Mouse (Mus musculus) brown adipose tissue, adult 24 weeks (tissue): ENCODE data around the gene Grpel1. TPM values are rescaled to one million over a fixed set of nuclear protein-coding genes. Genes with fewer than 3 reads are reported as not detected.
A peak's percentile ranks its signal among the peaks of the same experiment; 100 is the strongest.

ENCODE experiments used
- H3K27ac ChIP-seq: fragments of 200-500 bp; replicated peaks from 2 replicates; pipeline ENCODE4 v1.5.1; 2012; ENCODE audit warnings: low read depth, mild to moderate bottlenecking, low read length
- H3K4me1 ChIP-seq: fragments of 200-500 bp; 2 replicates; pipeline ENCODE4 v1.6.1; 2012; ENCODE audit warnings: low read length, mixed read lengths; ENCODE audit not compliant: control insufficient read depth, insufficient read depth, insufficient read length
- H3K4me3 ChIP-seq: fragments of 200-500 bp; 2 replicates; pipeline ENCODE4 v1.5.1; 2012; ENCODE audit warnings: low read depth, mild to moderate bottlenecking, low read length, moderate library complexity; ENCODE audit not compliant: insufficient read depth
- polyA plus RNA-seq: library from polyadenylated mRNA; stranded (reverse); fragments of >200 nt; gene quantifications from 2 replicates; pipeline ENCODE4 v1.2.4, GENCODE M21; 2012; ENCODE audit not compliant: missing spikeins, insufficient read depth, insufficient read length

Grpel1 gene
- polyA plus RNA-seq, 1 experiment: 149 TPM

GRCm38 (mm10) chr5:36449710-36450358, 15.0 kb upstream of the Grpel1 start:
- H3K4me1 ChIP-seq: no peaks in the 10 kb centered on the region
- no peak overlapping the region for H3K27ac ChIP-seq
- no peak overlapping the region for H3K4me3 ChIP-seq

- Histone ChIP-seq H3K27ac (no peak overlapping the region), H3K4me1 (no peaks in the 10 kb centered on the region), H3K4me3 (no peak overlapping the region)
These were observed 13.7 kb upstream of the Grpel1 start for GRCm38 (mm10) chr5:36451119-36451518.

GRCm38 (mm10) chr5:36451872-36452389, 12.9 kb upstream of the Grpel1 start:
- H3K4me3 ChIP-seq: no peak overlapping the region

GRCm38 (mm10) chr5:36452821-36453220, 12.0 kb upstream of the Grpel1 start:
- no peaks in the 10 kb centered on the region for H3K4me1 ChIP-seq
- no peak overlapping the region for H3K4me3 ChIP-seq
- H3K27ac ChIP-seq: no peak overlapping the region

More at GRCm38 (mm10) chr5:36451872-36452389, 12.9 kb upstream of the Grpel1 start:
- Histone ChIP-seq H3K4me1 (no peaks in the 10 kb centered on the region), H3K27ac (no peak overlapping the region)

- H3K27ac ChIP-seq: no peak overlapping the region
- no peak overlapping the region for H3K4me3 ChIP-seq
- H3K4me1 ChIP-seq: no peaks in the 10 kb centered on the region
These were observed 7.1 kb upstream of the Grpel1 start for GRCm38 (mm10) chr5:36457706-36458105.

GRCm38 (mm10) chr5:36458926-36459325, 5.9 kb upstream of the Grpel1 start:
- Histone ChIP-seq H3K4me1 (no peaks in the 10 kb centered on the region), H3K4me3 (no peak overlapping the region)

GRCm38 (mm10) chr5:36460712-36461111, 4.1 kb upstream of the Grpel1 start:
- Histone ChIP-seq H3K27ac (no peak overlapping the region), H3K4me1 (no peaks in the 10 kb centered on the region), H3K4me3 (no peak overlapping the region)

More at GRCm38 (mm10) chr5:36458926-36459325, 5.9 kb upstream of the Grpel1 start:
- H3K27ac ChIP-seq: no peak overlapping the region

- H3K4me1 ChIP-seq: no peaks in the 10 kb centered on the region
- H3K27ac ChIP-seq: no peak overlapping the region
- H3K4me3 ChIP-seq: no peak overlapping the region
These were observed 3.6 kb upstream of the Grpel1 start for GRCm38 (mm10) chr5:36461231-36461630.

GRCm38 (mm10) chr5:36462810-36463209, 2.0 kb upstream of the Grpel1 start:
- no peaks in the 10 kb centered on the region for H3K4me1 ChIP-seq
- H3K27ac ChIP-seq: no peak overlapping the region
- no peak overlapping the region for H3K4me3 ChIP-seq

GRCm38 (mm10) chr5:36463391-36463790, 1.4 kb upstream of the Grpel1 start:
- Histone ChIP-seq H3K27ac (no peak overlapping the region), H3K4me3 (no peak overlapping the region), H3K4me1 (no peaks in the 10 kb centered on the region)

GRCm38 (mm10) chr5:36465889-36466288, 1.1 kb downstream of the Grpel1 start:
- H3K4me1 ChIP-seq: no peaks in the 10 kb centered on the region
- H3K27ac ChIP-seq: peak overlapping the region; percentile 96
- peak overlapping the region; percentile 86 for H3K4me3 ChIP-seq

- Histone ChIP-seq H3K4me1 (no peaks in the 10 kb centered on the region), H3K27ac (no peak overlapping the region), H3K4me3 (no peak overlapping the region)
These were observed 6.4 kb downstream of the Grpel1 start for GRCm38 (mm10) chr5:36471206-36471605.

- H3K4me3 ChIP-seq: no peak overlapping the region
- H3K27ac ChIP-seq: no peak overlapping the region
- H3K4me1 ChIP-seq: peaks cover 8% of the 10 kb centered on the region
These were observed 8.3 kb downstream of the Grpel1 start for GRCm38 (mm10) chr5:36472876-36473655.

GRCm38 (mm10) chr5:36474283-36474682, 9.5 kb downstream of the Grpel1 start:
- H3K4me3 ChIP-seq: no peak overlapping the region
- peaks cover 18% of the 10 kb centered on the region for H3K4me1 ChIP-seq
- H3K27ac ChIP-seq: no peak overlapping the region

- Histone ChIP-seq H3K27ac (no peak overlapping the region), H3K4me3 (no peak overlapping the region), H3K4me1 (peaks cover 46% of the 10 kb centered on the region)
These were observed 12.7 kb downstream of the Grpel1 start for GRCm38 (mm10) chr5:36477486-36477885.
